Mouse (Mus musculus): ENCODE results near the gene Msto1. TPM values are rescaled to one million over a fixed set of nuclear protein-coding genes. Genes with fewer than 3 reads are reported as not detected.

Msto1 gene
- total and polyA plus RNA-seq, 3 experiments = 20.7 to 40.8 (median 31.6) TPM

GRCm38 (mm10) chr3:88925651-88926050, 11.9 kb upstream of the Msto1 start:
- ATAC-seq (ENCODE audit: extremely low read depth, insufficient number of reproducible peaks, low FRiP score, poor library complexity, severe bottlenecking) (no peak), DNase-seq (ENCODE audit: low spot score) (no peak)
- H3K4me1 ChIP-seq (ENCODE audit: insufficient read depth, low read depth, low read length) = no peaks in the 10 kb centered on the region
- peaks cover 99% of the 10 kb centered on the region for H3K36me3 ChIP-seq (replicated peaks)
- no peaks in the 10 kb centered on the region for H3K27me3 ChIP-seq (ENCODE audit: insufficient read depth, low read length)
- H3K4me3 ChIP-seq (ENCODE audit: low read depth, low read length) = no peak overlapping the region
- TF ChIP-seq TAL1 (conservative IDR thresholded peaks at IDR 0.05; ENCODE audit: low read depth, low read length) (no peak), GATA1 (IDR thresholded peaks at IDR 0.05; ENCODE audit: borderline replicate concordance, low read length) (no peak), POLR2AphosphoS5 (IDR thresholded peaks at IDR 0.05; ENCODE audit: insufficient replicate concordance, low read depth, low read length) (no peak), GATA2 (IDR thresholded peaks at IDR 0.05; ENCODE audit: borderline replicate concordance, low read depth, low read length) (no peak), CTCF (IDR thresholded peaks at IDR 0.05; ENCODE audit: low read depth, low read length) (no peak)
- H3K9me3 ChIP-seq (replicated peaks) = peaks cover 7% of the 10 kb centered on the region

GRCm38 (mm10) chr3:88923989-88924591, 10.3 kb upstream of the Msto1 start:
- ATAC-seq (ENCODE audit: extremely low read depth, insufficient number of reproducible peaks, low FRiP score, poor library complexity, severe bottlenecking) = no peak
- Histone ChIP-seq H3K9me3 (replicated peaks) (peaks cover 7% of the 10 kb centered on the region), H3K36me3 (replicated peaks) (peaks cover 91% of the 10 kb centered on the region), H3K4me3 (ENCODE audit: low read depth, low read length) (no peak overlapping the region), H3K4me1 (ENCODE audit: insufficient read depth, low read depth, low read length) (peaks cover 4% of the 10 kb centered on the region; the same call in 1 of the 2 replicates), H3K27me3 (ENCODE audit: insufficient read depth, low read length) (no peaks in the 10 kb centered on the region)
- DNase-seq (ENCODE audit: low spot score) = no peak
- TF ChIP-seq TAL1 (conservative IDR thresholded peaks at IDR 0.05; ENCODE audit: low read depth, low read length) = no peak
- no peak for TF ChIP-seq POLR2AphosphoS5 (IDR thresholded peaks at IDR 0.05; ENCODE audit: insufficient replicate concordance, low read depth, low read length)
- TF ChIP-seq CTCF (IDR thresholded peaks at IDR 0.05; ENCODE audit: low read depth, low read length) = no peak
- TF ChIP-seq GATA1 (IDR thresholded peaks at IDR 0.05; ENCODE audit: borderline replicate concordance, low read length) = no peak
- TF ChIP-seq GATA2 (IDR thresholded peaks at IDR 0.05; ENCODE audit: borderline replicate concordance, low read depth, low read length) = no peak

- Histone ChIP-seq H3K4me1 (ENCODE audit: insufficient read depth, low read depth, low read length) (peaks cover 7% of the 10 kb centered on the region; the same call in 1 of the 2 replicates), H3K36me3 (replicated peaks) (peaks cover 81% of the 10 kb centered on the region), H3K27me3 (ENCODE audit: insufficient read depth, low read length) (no peaks in the 10 kb centered on the region), H3K4me3 (ENCODE audit: low read depth, low read length) (no peak overlapping the region), H3K9me3 (replicated peaks) (peaks cover 7% of the 10 kb centered on the region)
- DNase-seq (ENCODE audit: low spot score) (no peak), ATAC-seq (ENCODE audit: extremely low read depth, insufficient number of reproducible peaks, low FRiP score, poor library complexity, severe bottlenecking) (no peak)
- TF ChIP-seq GATA2 (IDR thresholded peaks at IDR 0.05; ENCODE audit: borderline replicate concordance, low read depth, low read length) (no peak), TAL1 (conservative IDR thresholded peaks at IDR 0.05; ENCODE audit: low read depth, low read length) (no peak), CTCF (IDR thresholded peaks at IDR 0.05; ENCODE audit: low read depth, low read length) (no peak), GATA1 (IDR thresholded peaks at IDR 0.05; ENCODE audit: borderline replicate concordance, low read length) (no peak), POLR2AphosphoS5 (IDR thresholded peaks at IDR 0.05; ENCODE audit: insufficient replicate concordance, low read depth, low read length) (no peak)
Observed at GRCm38 (mm10) chr3:88921411-88921810, 7.6 kb upstream of the Msto1 start.

- peaks cover 7% of the 10 kb centered on the region for H3K9me3 ChIP-seq (replicated peaks)
- no peaks in the 10 kb centered on the region for H3K27me3 ChIP-seq (ENCODE audit: insufficient read depth, low read length)
- DNase-seq (ENCODE audit: low spot score) (no peak), ATAC-seq (ENCODE audit: extremely low read depth, insufficient number of reproducible peaks, low FRiP score, poor library complexity, severe bottlenecking) (no peak)
- no peak overlapping the region for H3K4me3 ChIP-seq (ENCODE audit: low read depth, low read length)
- H3K4me1 ChIP-seq (ENCODE audit: insufficient read depth, low read depth, low read length) = peaks cover 19% of the 10 kb centered on the region
- H3K36me3 ChIP-seq (replicated peaks) = peaks cover 68% of the 10 kb centered on the region
- TF ChIP-seq TAL1 (conservative IDR thresholded peaks at IDR 0.05; ENCODE audit: low read depth, low read length) (no peak), CTCF (IDR thresholded peaks at IDR 0.05; ENCODE audit: low read depth, low read length) (no peak), GATA1 (IDR thresholded peaks at IDR 0.05; ENCODE audit: borderline replicate concordance, low read length) (no peak), GATA2 (IDR thresholded peaks at IDR 0.05; ENCODE audit: borderline replicate concordance, low read depth, low read length) (no peak), POLR2AphosphoS5 (IDR thresholded peaks at IDR 0.05; ENCODE audit: insufficient replicate concordance, low read depth, low read length) (no peak)
Observed at GRCm38 (mm10) chr3:88918981-88919380, 5.2 kb upstream of the Msto1 start.

- peaks cover 51% of the 10 kb centered on the region for H3K4me1 ChIP-seq (ENCODE audit: insufficient read depth, low read depth, low read length)
- H3K4me3 ChIP-seq (ENCODE audit: low read depth, low read length) = peak overlapping the region; percentile 96
- no peaks in the 10 kb centered on the region for H3K27me3 ChIP-seq (ENCODE audit: insufficient read depth, low read length)
- TF ChIP-seq POLR2AphosphoS5 (IDR thresholded peaks at IDR 0.05; ENCODE audit: insufficient replicate concordance, low read depth, low read length) (no peak), GATA1 (IDR thresholded peaks at IDR 0.05; ENCODE audit: borderline replicate concordance, low read length) (no peak), GATA2 (IDR thresholded peaks at IDR 0.05; ENCODE audit: borderline replicate concordance, low read depth, low read length) (no peak), TAL1 (conservative IDR thresholded peaks at IDR 0.05; ENCODE audit: low read depth, low read length) (no peak), CTCF (IDR thresholded peaks at IDR 0.05; ENCODE audit: low read depth, low read length) (no peak)
- DNase-seq (ENCODE audit: low spot score) (no peak), ATAC-seq (ENCODE audit: extremely low read depth, insufficient number of reproducible peaks, low FRiP score, poor library complexity, severe bottlenecking) (no peak)
- peaks cover 63% of the 10 kb centered on the region for H3K36me3 ChIP-seq (replicated peaks)
- H3K9me3 ChIP-seq (replicated peaks) = no peaks in the 10 kb centered on the region
Observed at GRCm38 (mm10) chr3:88914384-88914810, 598 bp upstream of the Msto1 start.

- TF ChIP-seq GATA1 (IDR thresholded peaks at IDR 0.05; ENCODE audit: borderline replicate concordance, low read length) (no peak), POLR2AphosphoS5 (IDR thresholded peaks at IDR 0.05; ENCODE audit: insufficient replicate concordance, low read depth, low read length) (no peak), TAL1 (conservative IDR thresholded peaks at IDR 0.05; ENCODE audit: low read depth, low read length) (no peak), CTCF (IDR thresholded peaks at IDR 0.05; ENCODE audit: low read depth, low read length) (no peak), GATA2 (IDR thresholded peaks at IDR 0.05; ENCODE audit: borderline replicate concordance, low read depth, low read length) (no peak)
- Histone ChIP-seq H3K9me3 (replicated peaks) (no peaks in the 10 kb centered on the region), H3K27me3 (ENCODE audit: insufficient read depth, low read length) (no peaks in the 10 kb centered on the region), H3K4me3 (ENCODE audit: low read depth, low read length) (peak overlapping the region; percentile 96; the same call in 1 of the 2 replicates), H3K36me3 (replicated peaks) (peaks cover 71% of the 10 kb centered on the region), H3K4me1 (ENCODE audit: insufficient read depth, low read depth, low read length) (peaks cover 56% of the 10 kb centered on the region)
- ATAC-seq (ENCODE audit: extremely low read depth, insufficient number of reproducible peaks, low FRiP score, poor library complexity, severe bottlenecking) (no peak), DNase-seq (ENCODE audit: low spot score) (no peak)
Observed at GRCm38 (mm10) chr3:88912585-88912984, 1.2 kb downstream of the Msto1 start.
